Mouse (Mus musculus) liver, embryonic 16.5 days (tissue): ENCODE measurements around the gene Aebp2. TPM values are rescaled to one million over a fixed set of nuclear protein-coding genes. Genes with fewer than 3 reads are reported as not detected.

Experiments used
- ATAC-seq: fragments of 200-750 bp; cut with Nextera tagmentation; 2 replicates; pipeline ENCODE4 v1.8.0; 2017; ENCODE audit warnings: low read depth, mild to moderate bottlenecking, moderate number of reproducible peaks, moderate library complexity
- H3K27ac ChIP-seq: fragments of 300-500 bp; sonication (generic); 2 replicates; pipeline ENCODE4 v1.5.1; 2014; ENCODE audit warnings: mild to moderate bottlenecking, low read length
- H3K27me3 ChIP-seq: fragments of 300-500 bp; sonication (generic); 2 replicates; pipeline ENCODE4 v1.6.1; 2014; ENCODE audit warnings: low read depth, low read length, mixed read lengths; ENCODE audit not compliant: control insufficient read depth, insufficient read depth
- H3K36me3 ChIP-seq: fragments of 300-500 bp; sonication (generic); 2 replicates; pipeline ENCODE4 v1.6.1; 2014; ENCODE audit warnings: mild to moderate bottlenecking; ENCODE audit not compliant: control insufficient read depth, insufficient read depth
- H3K4me1 ChIP-seq: fragments of 300-500 bp; sonication (generic); 2 replicates; pipeline ENCODE4 v1.6.1; 2014; ENCODE audit warnings: low read depth, low read length, mixed read lengths; ENCODE audit not compliant: control insufficient read depth
- H3K4me2 ChIP-seq: fragments of 300-500 bp; sonication (generic); 2 replicates; pipeline ENCODE4 v1.6.1; 2014; ENCODE audit warnings: low read depth, low read length, mixed read lengths
- H3K4me3 ChIP-seq: fragments of 300-500 bp; sonication (generic); 2 replicates; pipeline ENCODE4 v1.5.1; 2014; ENCODE audit warnings: low read depth, mild to moderate bottlenecking, low read length
- H3K9ac ChIP-seq: fragments of 300-500 bp; sonication (generic); 2 replicates; pipeline ENCODE4 v1.6.1; 2014; ENCODE audit warnings: low read depth, low read length
- H3K9me3 ChIP-seq: fragments of 300-500 bp; sonication (generic); replicated peaks from 2 replicates; pipeline ENCODE4 v1.6.1; 2016; ENCODE audit warnings: low read length; ENCODE audit not compliant: control insufficient read depth
- WGBS: fragments of 180-500 bp; shearing (Covaris S2); extraction: QIAGEN DNeasy Blood & Tissue Kit; methylation state at CpG from one replicate; pipeline ENCODE4 v1.1.7; 2014; ENCODE audit not compliant: insufficient replicate concordance; 5-methylcytosine and 5-hydroxymethylcytosine counted together
- polyA plus RNA-seq: library from polyadenylated mRNA; unstranded; fragments of >200 nt; fragmentation: Nextera tagmentation; extraction: Ambion mirVana; gene quantifications from 2 replicates; pipeline ENCODE4 v1.2.1, GENCODE M21; 2015

Aebp2 gene
- polyA plus RNA-seq, 1 experiment from 2014 or later: 2.5 TPM

DNA sequence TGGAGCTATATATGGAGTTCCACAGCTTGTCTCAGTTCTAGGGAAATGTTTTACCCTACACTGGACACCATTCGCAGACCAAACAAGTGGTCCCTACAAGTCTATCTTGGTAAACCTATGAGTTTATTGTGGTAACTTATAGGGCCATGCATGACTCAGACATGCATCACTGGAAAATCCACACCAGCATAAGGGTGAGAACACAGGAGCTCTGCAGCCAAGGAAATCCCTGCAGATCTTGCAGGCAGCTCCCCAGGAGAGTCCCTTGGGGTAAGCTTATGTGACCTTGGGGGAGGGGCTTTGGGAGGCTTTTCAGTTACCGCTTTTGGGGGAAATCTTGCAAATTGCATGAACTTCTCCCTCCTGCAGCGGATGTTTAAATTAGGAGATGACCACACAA lies 8.6 kb upstream of the Aebp2 start:
- H3K4me1 ChIP-seq: no peaks in the 10 kb centered on the region
- no peak overlapping the region for H3K4me2 ChIP-seq
- no peaks in the 10 kb centered on the region for H3K27me3 ChIP-seq
- H3K9ac ChIP-seq: no peak overlapping the region
- H3K36me3 ChIP-seq: no peaks in the 10 kb centered on the region
- no peak for ATAC-seq
- no peaks in the 10 kb centered on the region for H3K9me3 ChIP-seq
- H3K4me3 ChIP-seq: no peak overlapping the region
- WGBS: 51% methylated on average over 3 of the region's 3 CpGs
- H3K27ac ChIP-seq: no peak overlapping the region

DNA sequence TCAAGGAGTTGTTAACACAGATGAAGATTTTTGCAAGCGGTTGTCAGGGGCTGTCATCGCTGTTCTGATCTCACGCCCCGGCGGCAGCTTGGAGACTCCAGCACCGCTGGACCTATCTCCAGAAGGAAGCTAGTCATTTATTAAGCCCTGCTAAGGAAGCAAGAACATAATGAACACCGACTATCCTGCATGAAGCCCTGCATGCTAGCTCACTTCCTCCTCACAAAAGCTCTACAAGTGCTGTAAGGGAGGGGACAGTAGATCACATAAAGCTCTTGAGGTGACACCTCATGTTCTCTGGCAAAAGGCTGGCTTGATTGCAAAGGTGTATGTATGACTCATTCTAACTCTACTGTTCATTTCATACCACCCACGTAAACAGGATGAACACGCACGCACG lies 7.8 kb upstream of the Aebp2 start:
- no peak overlapping the region for H3K4me2 ChIP-seq
- H3K4me1 ChIP-seq: no peaks in the 10 kb centered on the region
- no peak overlapping the region for H3K9ac ChIP-seq
- H3K9me3 ChIP-seq: no peaks in the 10 kb centered on the region
- no peak overlapping the region for H3K4me3 ChIP-seq
- WGBS: 61% methylated on average over 11 of the region's 11 CpGs
- no peaks in the 10 kb centered on the region for H3K27me3 ChIP-seq
- no peak overlapping the region for H3K27ac ChIP-seq
- no peak for ATAC-seq
- H3K36me3 ChIP-seq: no peaks in the 10 kb centered on the region

DNA sequence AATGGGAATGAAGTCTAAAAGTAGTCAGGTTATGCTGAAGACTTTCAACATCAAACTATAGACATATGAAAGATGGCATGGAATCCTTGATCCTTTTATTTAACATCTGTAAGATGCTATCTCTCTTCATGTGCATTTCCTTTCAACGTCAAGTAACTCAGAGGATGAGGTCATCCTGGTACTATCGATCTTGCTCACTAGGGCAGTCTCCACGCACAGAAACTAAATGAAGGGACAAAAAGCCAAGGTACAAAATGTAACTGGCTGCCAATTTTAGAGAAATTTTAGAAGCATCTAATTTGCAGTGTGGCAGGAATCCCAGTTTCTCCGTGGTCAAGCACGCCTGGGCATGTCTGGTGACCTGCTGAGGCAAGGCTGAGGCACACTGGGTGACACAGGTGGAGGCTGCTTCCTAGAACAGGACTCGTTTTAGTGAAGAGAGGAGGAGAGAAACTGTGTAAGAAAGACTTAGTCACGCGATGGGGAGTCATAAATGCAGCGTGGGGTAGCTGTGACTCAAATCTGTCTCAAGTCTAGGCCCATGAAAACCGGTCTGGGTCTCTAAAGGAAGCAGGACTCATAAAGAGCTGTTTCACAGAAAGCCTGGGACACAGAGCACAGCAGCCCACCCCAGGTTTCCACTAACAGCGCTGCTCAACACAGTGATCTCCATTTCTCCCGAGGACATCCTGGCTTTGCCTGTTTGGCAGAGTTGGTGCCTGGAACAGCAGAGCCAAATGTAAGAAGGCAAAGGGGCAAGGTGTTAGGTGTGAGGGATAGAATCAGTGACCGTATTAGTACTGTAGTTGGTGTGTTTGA lies 1.7 kb upstream of the Aebp2 start:
- WGBS: 61% methylated on average over 13 of the region's 13 CpGs
- H3K9me3 ChIP-seq: no peaks in the 10 kb centered on the region
- no peak overlapping the region for H3K4me2 ChIP-seq
- no peak overlapping the region for H3K9ac ChIP-seq
- peaks cover 10% of the 10 kb centered on the region for H3K4me1 ChIP-seq
- no peaks in the 10 kb centered on the region for H3K36me3 ChIP-seq
- no peaks in the 10 kb centered on the region for H3K27me3 ChIP-seq
- ATAC-seq: no peak
- no peak overlapping the region for H3K27ac ChIP-seq
- H3K4me3 ChIP-seq: no peak overlapping the region

DNA sequence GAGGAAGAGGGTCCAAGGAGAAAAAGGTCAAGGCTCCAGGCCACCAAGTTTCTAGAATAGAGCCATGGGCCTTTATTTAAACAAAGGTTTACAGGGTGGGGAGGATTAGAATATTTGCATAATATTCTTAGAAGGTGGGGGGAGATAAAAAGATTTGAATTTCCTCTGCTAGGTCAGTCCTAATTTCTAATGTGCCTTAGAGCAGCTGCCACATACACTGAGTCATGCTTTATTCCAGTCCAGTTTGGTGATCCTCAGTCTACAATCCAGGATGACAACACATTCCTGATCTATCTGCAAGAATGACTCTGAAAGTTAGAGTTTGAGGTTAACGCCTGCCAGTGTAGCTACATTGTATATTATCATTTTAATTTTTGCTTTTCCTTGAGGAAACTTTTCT lies 841 bp upstream of the Aebp2 start:
- Histone ChIP-seq H3K27ac (no peak overlapping the region), H3K27me3 (no peaks in the 10 kb centered on the region), H3K4me3 (no peak overlapping the region), H3K4me2 (no peak overlapping the region), H3K36me3 (no peaks in the 10 kb centered on the region), H3K4me1 (peaks cover 14% of the 10 kb centered on the region), H3K9ac (no peak overlapping the region), H3K9me3 (no peaks in the 10 kb centered on the region)
- ATAC-seq: no peak
- 75% methylated on average over 1 of the region's 1 CpGs for WGBS

DNA sequence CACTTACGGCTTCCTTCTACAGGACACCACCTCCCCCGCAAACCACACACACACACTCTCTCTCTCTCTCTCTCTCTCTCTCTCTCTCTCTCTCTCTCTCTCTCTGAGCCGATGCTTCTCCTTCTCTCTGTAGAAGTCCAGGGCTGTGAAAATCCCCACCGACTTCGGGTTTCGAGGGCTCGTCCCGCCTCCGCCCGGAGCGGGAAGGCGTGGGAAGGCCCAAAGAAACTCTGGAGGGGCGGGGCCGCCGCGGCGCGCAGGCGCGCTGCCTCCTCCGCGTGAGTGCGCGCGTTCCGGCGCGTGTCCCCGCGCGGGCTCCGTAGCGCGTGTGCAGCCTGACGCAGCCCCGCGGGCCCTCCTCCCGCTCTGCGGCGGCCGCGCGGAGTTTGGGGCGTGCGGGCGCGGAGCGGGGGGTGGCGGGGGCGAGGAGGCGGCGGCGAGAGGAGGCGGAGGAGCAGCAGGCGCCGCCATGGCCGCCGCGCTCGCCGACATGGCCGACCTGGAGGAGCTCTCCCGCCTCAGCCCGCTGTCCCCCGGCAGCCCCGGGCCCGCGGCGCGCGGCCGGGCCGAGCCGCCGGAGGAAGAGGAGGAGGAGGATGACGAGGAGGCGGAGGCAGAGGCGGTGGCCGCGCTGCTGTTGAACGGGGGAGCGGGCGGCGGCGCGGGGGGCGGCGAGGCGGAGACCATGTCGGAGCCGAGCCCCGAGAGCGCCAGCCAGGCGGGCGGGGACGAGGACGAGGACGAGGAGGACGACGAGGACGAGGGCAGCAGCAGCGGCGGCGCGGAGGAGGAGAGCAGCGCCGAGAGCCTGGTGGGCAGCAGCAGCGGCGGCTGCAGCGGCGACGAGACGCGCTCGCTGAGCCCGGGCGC lies 998 bp downstream of the Aebp2 start:
- under 1% methylated on average over 70 of the region's 117 CpGs for WGBS
- peak overlapping the region; percentile 92 for H3K9ac ChIP-seq
- peak overlapping the region; percentile 91 for H3K4me2 ChIP-seq
- peak overlapping the region; percentile 88 for H3K27ac ChIP-seq
- peaks cover 14% of the 10 kb centered on the region for H3K4me1 ChIP-seq
- ATAC-seq: peak; percentile 94
- H3K27me3 ChIP-seq: no peaks in the 10 kb centered on the region
- H3K9me3 ChIP-seq: no peaks in the 10 kb centered on the region
- no peaks in the 10 kb centered on the region for H3K36me3 ChIP-seq
- H3K4me3 ChIP-seq: peak overlapping the region; percentile 89

DNA sequence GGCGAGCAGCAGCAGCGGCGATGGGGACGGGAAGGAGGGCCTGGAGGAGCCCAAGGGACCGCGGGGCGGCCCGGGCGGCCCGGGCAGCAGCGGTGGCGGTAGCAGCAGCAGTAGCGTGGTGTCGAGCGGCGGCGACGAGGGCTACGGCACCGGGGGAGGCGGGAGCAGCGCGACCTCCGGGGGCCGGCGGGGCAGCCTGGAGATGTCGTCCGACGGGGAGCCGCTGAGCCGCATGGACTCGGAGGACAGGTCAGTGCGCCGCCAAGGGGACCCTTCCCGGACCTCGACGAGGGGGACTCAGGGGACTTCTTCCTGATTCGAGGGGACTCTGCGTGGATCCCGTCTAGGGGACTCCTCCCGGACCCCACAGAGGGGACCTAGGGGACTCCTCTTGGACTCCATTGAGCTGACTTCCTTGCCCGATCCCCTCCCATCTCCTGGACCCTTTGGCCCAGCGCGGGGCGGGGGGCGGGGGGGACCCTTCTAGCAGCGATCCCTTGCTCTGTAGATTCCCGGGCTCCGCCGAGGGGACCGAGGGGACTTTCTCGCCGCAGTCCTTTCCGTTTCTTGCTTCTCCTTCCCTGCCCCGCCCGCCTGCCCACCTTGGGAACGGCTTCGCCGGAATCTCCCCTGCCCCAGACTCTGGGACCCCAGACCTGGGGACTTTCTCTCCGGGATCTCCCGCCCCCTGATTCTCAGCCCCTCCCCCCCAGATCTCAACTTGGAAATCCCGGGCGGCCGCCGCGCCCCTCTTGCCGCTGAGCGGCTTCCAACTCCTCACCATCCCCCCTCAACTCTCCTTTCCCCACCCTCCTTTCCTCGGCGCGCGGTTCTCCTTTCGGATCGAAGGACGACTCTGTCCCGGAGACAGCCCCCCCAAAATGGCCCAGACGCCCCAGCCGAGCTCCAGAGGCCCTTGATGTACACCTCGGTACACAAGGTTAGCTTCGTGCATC lies 1.9 kb downstream of the Aebp2 start:
- Histone ChIP-seq H3K4me2 (peak overlapping the region; percentile 91), H3K27ac (peak overlapping the region; percentile 88), H3K27me3 (no peaks in the 10 kb centered on the region), H3K9ac (peak overlapping the region; percentile 92), H3K4me3 (peak overlapping the region; percentile 89), H3K4me1 (peaks cover 14% of the 10 kb centered on the region), H3K36me3 (no peaks in the 10 kb centered on the region), H3K9me3 (no peaks in the 10 kb centered on the region)
- no peak; the same call in none of the 2 replicates for ATAC-seq
- WGBS: under 1% methylated on average over 69 of the region's 80 CpGs

DNA sequence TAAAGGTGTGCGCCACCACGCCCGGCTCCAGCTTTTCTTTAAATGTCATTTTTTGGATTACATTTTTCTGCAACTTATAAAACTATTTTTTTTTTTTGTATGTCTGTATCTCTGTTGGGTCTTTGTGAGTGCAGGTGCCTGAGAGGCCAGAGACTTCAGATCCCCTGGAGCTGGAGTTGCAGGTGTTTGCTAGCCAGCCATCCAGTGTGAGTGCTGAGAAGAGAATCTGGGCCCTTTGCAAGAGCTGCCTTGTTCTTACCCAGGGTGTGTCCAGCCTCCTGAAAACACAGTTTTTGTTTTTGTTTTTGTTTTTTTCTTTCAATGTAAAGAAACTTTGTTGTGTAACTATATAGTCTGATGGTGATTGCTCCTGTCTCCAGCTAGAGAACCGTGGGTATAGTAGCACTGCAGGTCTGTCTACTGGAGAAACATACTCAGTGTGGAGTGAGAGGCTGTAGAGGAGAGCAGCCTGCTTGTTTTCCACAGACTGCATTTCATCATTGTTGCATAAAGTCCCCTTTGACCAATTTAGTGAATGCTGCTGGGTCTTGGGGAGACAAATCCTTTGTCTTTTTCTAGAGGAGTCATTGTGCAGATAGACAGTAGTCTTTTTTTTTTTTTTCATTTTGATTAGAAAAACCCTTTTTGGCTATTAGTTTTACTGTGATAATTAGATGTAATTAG lies 6.9 kb downstream of the Aebp2 start:
- H3K9me3 ChIP-seq: no peaks in the 10 kb centered on the region
- no peak overlapping the region for H3K4me2 ChIP-seq
- ATAC-seq: no peak
- H3K4me3 ChIP-seq: no peak overlapping the region
- peaks cover 14% of the 10 kb centered on the region for H3K4me1 ChIP-seq
- H3K27ac ChIP-seq: no peak overlapping the region
- no peaks in the 10 kb centered on the region for H3K27me3 ChIP-seq
- WGBS: 81% methylated on average over 4 of the region's 4 CpGs
- no peak overlapping the region for H3K9ac ChIP-seq
- peaks cover 3% of the 10 kb centered on the region for H3K36me3 ChIP-seq

DNA sequence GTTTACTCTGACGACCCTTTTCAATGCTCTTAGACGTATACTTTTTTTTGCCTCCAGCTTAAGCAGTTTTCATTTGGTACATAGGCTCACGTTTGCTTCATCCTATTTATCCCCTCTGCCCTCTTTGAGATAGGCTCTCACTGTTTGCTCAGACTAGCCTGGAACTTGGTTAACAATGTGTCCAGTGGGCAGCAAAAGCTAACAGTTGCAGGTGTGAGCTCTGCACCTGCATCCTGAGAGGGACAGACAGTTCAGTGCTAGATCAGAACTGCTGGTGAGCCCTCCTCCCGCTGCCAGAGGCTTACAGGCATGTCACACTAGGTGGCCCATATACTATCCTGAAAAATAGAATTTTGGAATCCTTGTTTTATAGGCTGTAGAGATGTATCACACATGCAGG lies 7.8 kb downstream of the Aebp2 start:
- no peak for ATAC-seq
- 67% methylated on average over 4 of the region's 4 CpGs for WGBS

More for the DNA sequence above, 7.8 kb downstream of the Aebp2 start:
- H3K4me2 ChIP-seq: no peak overlapping the region
- no peak overlapping the region for H3K9ac ChIP-seq
- H3K36me3 ChIP-seq: peaks cover 3% of the 10 kb centered on the region
- H3K4me1 ChIP-seq: peaks cover 10% of the 10 kb centered on the region
- no peak overlapping the region for H3K4me3 ChIP-seq
- no peak overlapping the region for H3K27ac ChIP-seq
- no peaks in the 10 kb centered on the region for H3K9me3 ChIP-seq
- H3K27me3 ChIP-seq: no peaks in the 10 kb centered on the region
